In the genomic region with DNA sequence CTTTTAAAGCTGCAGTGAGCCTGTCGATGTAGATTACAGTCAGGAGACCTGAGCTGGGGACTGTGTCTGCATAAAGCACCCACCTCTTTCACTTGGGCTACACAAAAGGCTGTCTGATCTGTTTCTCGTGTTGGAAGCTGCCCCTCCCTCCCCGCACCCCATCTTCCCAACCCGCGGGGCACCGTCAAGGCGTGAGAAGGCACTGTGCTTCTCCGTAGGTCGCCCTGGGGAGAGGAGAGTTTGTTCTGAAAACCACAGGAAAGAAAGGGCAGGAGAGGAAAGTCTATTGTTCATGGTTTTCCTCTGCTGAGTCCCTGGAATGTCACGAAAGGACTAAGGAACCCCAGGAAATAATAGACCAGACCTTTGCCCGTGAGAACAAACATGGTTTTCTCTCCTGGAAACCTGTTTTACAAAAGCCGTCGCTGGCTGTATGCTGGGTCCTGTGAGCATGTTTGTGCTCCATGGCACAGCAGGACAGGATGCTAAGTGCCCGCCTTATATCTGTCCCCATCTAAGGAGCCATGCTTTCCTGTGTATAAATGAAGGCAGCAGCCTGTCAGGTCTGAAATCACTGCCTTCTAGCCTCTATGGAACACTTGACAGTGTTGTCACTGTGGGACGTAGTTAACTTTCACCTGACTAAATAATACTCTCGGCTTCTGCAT, we compare ENCODE assay signal across 9 mouse cellular contexts. TPM values are rescaled to one million over a fixed set of nuclear protein-coding genes. Genes with fewer than 3 reads are reported as not detected.
A peak's percentile ranks its signal among the peaks of the same experiment; 100 is the strongest.
DNase-seq lines count a peak whose midpoint lies in the region; ATAC-seq lines count a peak whose summit lies in the region.
"Had no signal": no experiment of that assay in that cellular context is flagged by ENCODE, and none has a peak within 500 bp of the region (broad histone marks: within the 10 kb centered on the region; RNA-seq: fewer than 3 reads in every experiment).

No protein-coding gene starts in this region.

- no peaks in the 10 kb centered on the region for H3K27me3 ChIP-seq in heart, embryonic 11.5 days (ENCODE audit: control insufficient read depth, insufficient read depth, low read length)
- H3K27me3 ChIP-seq in forebrain, embryonic 16.5 days (replicated peaks; ENCODE audit: control insufficient read depth, insufficient read depth, low read length): no peaks in the 10 kb centered on the region
- H3K27me3 ChIP-seq in kidney, embryonic 14.5 days (ENCODE audit: control insufficient read depth, insufficient read depth, low read length): no peaks in the 10 kb centered on the region
- no peaks in the 10 kb centered on the region for H3K27me3 ChIP-seq in neural tube, embryonic 14.5 days (ENCODE audit: control insufficient read depth, insufficient read depth, low read length)

- no peak for DNase-seq in heart, postnatal 4 days
- no peak for DNase-seq in gastrocnemius, postnatal 25 days
- DNase-seq in T-cell, adult 2 months (ENCODE audit: low spot score): no peak

- H3K4me1 ChIP-seq in heart, embryonic 11.5 days (ENCODE audit: control insufficient read depth, insufficient read depth, low read length): peaks cover 23% of the 10 kb centered on the region
- H3K4me1 ChIP-seq in forebrain, embryonic 16.5 days (replicated peaks; ENCODE audit: control insufficient read depth, insufficient read depth, low read length): peaks cover 19% of the 10 kb centered on the region
- peaks cover 32% of the 10 kb centered on the region for H3K4me1 ChIP-seq in kidney, embryonic 14.5 days (ENCODE audit: control insufficient read depth, insufficient read depth, low read length)
- H3K4me1 ChIP-seq in neural tube, embryonic 14.5 days (ENCODE audit: control insufficient read depth, insufficient read depth, low read length): peaks cover 15% of the 10 kb centered on the region; the same call in 1 of the 2 replicates

- H3K36me3 ChIP-seq in heart, embryonic 11.5 days (ENCODE audit: control insufficient read depth, insufficient read depth, low read length): peaks cover 5% of the 10 kb centered on the region; the same call in 1 of the 2 replicates
- H3K36me3 ChIP-seq in forebrain, embryonic 16.5 days (ENCODE audit: control insufficient read depth, insufficient read depth): peaks cover 6% of the 10 kb centered on the region; the same call in 1 of the 2 replicates
- peaks cover 17% of the 10 kb centered on the region; the same call in 1 of the 2 replicates for H3K36me3 ChIP-seq in kidney, embryonic 14.5 days (ENCODE audit: control insufficient read depth, insufficient read depth, low read length)
- H3K36me3 ChIP-seq in neural tube, embryonic 14.5 days (ENCODE audit: control insufficient read depth, insufficient read depth, low read length): peaks cover 3% of the 10 kb centered on the region; the same call in 1 of the 2 replicates

- no peak for ATAC-seq in heart, embryonic 11.5 days (replicated peaks; ENCODE audit: insufficient number of reproducible peaks, low FRiP score, low TSS enrichment)
- ATAC-seq in forebrain, embryonic 16.5 days: no peak
- ATAC-seq in kidney, embryonic 14.5 days (ENCODE audit: low FRiP score, low TSS enrichment): no peak
- ATAC-seq in neural tube, embryonic 14.5 days (ENCODE audit: low read depth): no peak
- no peak for ATAC-seq in erythroblast, adult 5-6 weeks (replicated peaks; ENCODE audit: low FRiP score, poor library complexity, severe bottlenecking)

- no peaks in the 10 kb centered on the region for H3K9me3 ChIP-seq in heart, embryonic 11.5 days (replicated peaks; ENCODE audit: control insufficient read depth, low read length)
- H3K9me3 ChIP-seq in forebrain, embryonic 16.5 days (ENCODE audit: control insufficient read depth, low read length): no peaks in the 10 kb centered on the region
- no peaks in the 10 kb centered on the region for H3K9me3 ChIP-seq in kidney, embryonic 14.5 days (ENCODE audit: control insufficient read depth, low read length)
- no peaks in the 10 kb centered on the region for H3K9me3 ChIP-seq in neural tube, embryonic 14.5 days (ENCODE audit: control insufficient read depth, low read length)

- 40% methylated on average over 16 of the region's 16 CpGs for WGBS in heart, embryonic 11.5 days (ENCODE audit: insufficient replicate concordance)
- 9% methylated on average over 16 of the region's 16 CpGs for WGBS in forebrain, embryonic 16.5 days
- 33% methylated on average over 16 of the region's 16 CpGs for WGBS in kidney, embryonic 14.5 days
- WGBS in neural tube, embryonic 14.5 days: 15% methylated on average over 16 of the region's 16 CpGs

- peak overlapping the region; percentile 36 for H3K9ac ChIP-seq in heart, embryonic 11.5 days (ENCODE audit: low read depth, low read length)
- no peak overlapping the region for H3K9ac ChIP-seq in forebrain, embryonic 16.5 days (replicated peaks; ENCODE audit: low read depth, low read length)
- no peak overlapping the region for H3K9ac ChIP-seq in kidney, embryonic 14.5 days (ENCODE audit: low read depth, low read length)
- 0 out of 2 replicates have a peak overlapping the region, but pooled peaks have one; percentile 4 for H3K9ac ChIP-seq in neural tube, embryonic 14.5 days (replicated peaks; ENCODE audit: low read depth, low read length)

- H3K27ac ChIP-seq in heart, embryonic 11.5 days (ENCODE audit: low read depth, low read length): peak overlapping the region; percentile 63; the same call in 1 of the 2 replicates
- H3K27ac ChIP-seq in forebrain, embryonic 16.5 days (ENCODE audit: low read length): peak overlapping the region; percentile 45; the same call in 1 of the 2 replicates
- peak overlapping the region; percentile 75 for H3K27ac ChIP-seq in kidney, embryonic 14.5 days (ENCODE audit: low read depth, low read length)
- peak overlapping the region; percentile 1; the same call in 1 of the 2 replicates for H3K27ac ChIP-seq in neural tube, embryonic 14.5 days (ENCODE audit: low read depth, low read length)

- H3K4me2 ChIP-seq in heart, embryonic 11.5 days: no peak overlapping the region
- H3K4me2 ChIP-seq in forebrain, embryonic 16.5 days (ENCODE audit: low read length): no peak overlapping the region
- H3K4me2 ChIP-seq in kidney, embryonic 14.5 days (replicated peaks; ENCODE audit: low read depth, low read length): 0 out of 2 replicates have a peak overlapping the region, but pooled peaks have one; percentile 5
- H3K4me2 ChIP-seq in neural tube, embryonic 14.5 days (ENCODE audit: low read depth, low read length): no peak overlapping the region

- H3K4me3 ChIP-seq in heart, embryonic 11.5 days (ENCODE audit: low read depth, low read length): no peak overlapping the region
- H3K4me3 ChIP-seq in forebrain, embryonic 16.5 days (replicated peaks; ENCODE audit: low read length): no peak overlapping the region
- no peak overlapping the region for H3K4me3 ChIP-seq in kidney, embryonic 14.5 days (ENCODE audit: low read length)
- no peak overlapping the region for H3K4me3 ChIP-seq in neural tube, embryonic 14.5 days (ENCODE audit: low read depth, low read length)

RNA-seq across cellular contexts. Expression of a gene that starts 53.8 kb away (rescaled TPM):
- polyA plus RNA-seq in heart, embryonic 11.5 days (2014; fragmentation: Nextera tagmentation; extraction: Ambion mirVana): not detected in 2 replicates
- total RNA-seq in heart, postnatal 4 days (2021): under 1 TPM; 0.16 to 0.24 TPM
- polyA plus RNA-seq in forebrain, embryonic 16.5 days (2015; fragmentation: Nextera tagmentation; extraction: Ambion mirVana): not detected in 2 replicates
- not detected in 2 replicates for polyA plus RNA-seq in kidney, embryonic 14.5 days (2014; fragmentation: Nextera tagmentation; extraction: Ambion mirVana)
- polyA plus RNA-seq in neural tube, embryonic 14.5 days (2014; fragmentation: Nextera tagmentation; extraction: Ambion mirVana): 0.18 TPM in 1 of 2 replicates, not detected in the other
- under 1 TPM in 1 of 2 experiments, not detected in 1; 0.24 TPM for total RNA-seq in gastrocnemius, postnatal 25 days (2021)
- total RNA-seq in erythroblast, adult 5-6 weeks (2015; ENCODE audit: low replicate concordance): not detected in 2 replicates
- not detected in 2 replicates for total RNA-seq in erythroblast, adult 5-6 weeks (2017; ENCODE audit: low replicate concordance)
- total RNA-seq: neutrophil, adult 5-6 weeks had no signal

Comparison
In these comparisons a context has a peak if more than half of its experiments do, and no peak if none do; other contexts are left out.
1. H3K27ac ChIP-seq: peak in every context shown above with its lines; median percentile 75 in kidney, embryonic 14.5 days; 63 in heart, embryonic 11.5 days; 45 in forebrain, embryonic 16.5 days; 1 in neural tube, embryonic 14.5 days.
2. H3K9ac ChIP-seq: peak in heart, embryonic 11.5 days (single experiment) and neural tube, embryonic 14.5 days (single experiment); none in forebrain, embryonic 16.5 days (single experiment) and kidney, embryonic 14.5 days (single experiment).